Mouse (Mus musculus) embryonic facial prominence, embryonic 14.5 days (tissue): ENCODE measurements at regions not wholly inside any gene's neighbourhood (a gene's known extent, or its start where the extent isn't known, plus 50 kb on each side); places are given as distances from the start of the nearest gene placed in this dataset.
A peak's percentile ranks its signal among the peaks of the same experiment; 100 is the strongest.

Experiments
- ATAC-seq: fragments of 200-750 bp; cut with Nextera tagmentation; 2 replicates; pipeline ENCODE4 v1.8.0; 2017; ENCODE audit warnings: low read depth, moderate number of reproducible peaks, moderate TSS enrichment
- DNase-seq: peaks from one replicate; pipeline ENCODE4 v3.0.0-alpha.2; 2015; ENCODE audit warnings: low spot score
- H3K27ac ChIP-seq: fragments of 300-500 bp; sonication (generic); replicated peaks from 2 replicates; pipeline ENCODE4 v1.5.1; 2014; ENCODE audit warnings: low read depth, mild to moderate bottlenecking, low read length, moderate library complexity
- H3K27me3 ChIP-seq: fragments of 300-500 bp; sonication (generic); replicated peaks from 2 replicates; pipeline ENCODE4 v1.6.1; 2014; ENCODE audit warnings: low read length; ENCODE audit not compliant: control insufficient read depth, insufficient read depth
- H3K36me3 ChIP-seq: fragments of 300-500 bp; sonication (generic); 2 replicates; pipeline ENCODE4 v1.6.1; 2014; ENCODE audit warnings: low read length, mixed read lengths; ENCODE audit not compliant: control insufficient read depth, insufficient read depth
- H3K4me1 ChIP-seq: fragments of 300-500 bp; sonication (generic); 2 replicates; pipeline ENCODE4 v1.6.1; 2014; ENCODE audit warnings: antibody characterized with exemption, low read length; ENCODE audit not compliant: control insufficient read depth, insufficient read depth
- H3K4me2 ChIP-seq: fragments of 300-500 bp; sonication (generic); 2 replicates; pipeline ENCODE4 v1.6.1; 2014; ENCODE audit warnings: low read depth, mild to moderate bottlenecking, low read length, moderate library complexity, mixed read lengths
- H3K4me3 ChIP-seq: fragments of 300-500 bp; sonication (generic); 2 replicates; pipeline ENCODE4 v1.5.1; 2014; ENCODE audit warnings: low read depth, mild to moderate bottlenecking, low read length
- H3K9ac ChIP-seq: fragments of 300-500 bp; sonication (generic); 2 replicates; pipeline ENCODE4 v1.6.1; 2014; ENCODE audit warnings: low read depth, mild to moderate bottlenecking, low read length, moderate library complexity, mixed read lengths
- H3K9me3 ChIP-seq: fragments of 300-500 bp; sonication (generic); 2 replicates; pipeline ENCODE4 v1.6.1; 2016; ENCODE audit warnings: low read length; ENCODE audit not compliant: control insufficient read depth
- WGBS: fragments of 180-500 bp; shearing (Covaris S2); extraction: QIAGEN DNeasy Blood & Tissue Kit; methylation state at CpG from one replicate; pipeline ENCODE4 v1.1.7; 2014; 5-methylcytosine and 5-hydroxymethylcytosine counted together

- DNase-seq: no peak
- ATAC-seq: no peak
- 90% methylated on average over 6 of the region's 6 CpGs for WGBS
Measured at GRCm38 (mm10) chr10:66940368-66940767, 155.6 kb upstream of the Jmjd1c start.

GRCm38 (mm10) chr10:66940922-66941321 lies 155.0 kb upstream of the Jmjd1c start:
- ATAC-seq: no peak
- no peaks in the 10 kb centered on the region for H3K27me3 ChIP-seq
- H3K4me3 ChIP-seq: no peak overlapping the region
- no peaks in the 10 kb centered on the region for H3K9me3 ChIP-seq
- no peak overlapping the region for H3K27ac ChIP-seq
- no peaks in the 10 kb centered on the region for H3K36me3 ChIP-seq
- H3K4me1 ChIP-seq: peaks cover 7% of the 10 kb centered on the region; the same call in 1 of the 2 replicates
- no peak for DNase-seq
- no peak overlapping the region for H3K9ac ChIP-seq
- 75% methylated on average over 5 of the region's 5 CpGs for WGBS
- H3K4me2 ChIP-seq: no peak overlapping the region

More at GRCm38 (mm10) chr10:66940368-66940767, 155.6 kb upstream of the Jmjd1c start:
- no peak overlapping the region for H3K27ac ChIP-seq
- no peaks in the 10 kb centered on the region for H3K9me3 ChIP-seq
- peaks cover 7% of the 10 kb centered on the region; the same call in 1 of the 2 replicates for H3K4me1 ChIP-seq
- H3K9ac ChIP-seq: no peak overlapping the region
- no peak overlapping the region for H3K4me3 ChIP-seq
- no peaks in the 10 kb centered on the region for H3K36me3 ChIP-seq
- no peak overlapping the region for H3K4me2 ChIP-seq
- H3K27me3 ChIP-seq: no peaks in the 10 kb centered on the region

GRCm38 (mm10) chr10:66941974-66942373 lies 154.0 kb upstream of the Jmjd1c start:
- WGBS: 78% methylated on average over 3 of the region's 3 CpGs
- H3K9me3 ChIP-seq: no peaks in the 10 kb centered on the region
- ATAC-seq: no peak
- DNase-seq: no peak
- H3K9ac ChIP-seq: no peak overlapping the region
- H3K4me3 ChIP-seq: no peak overlapping the region
- no peak overlapping the region for H3K27ac ChIP-seq
- H3K4me2 ChIP-seq: no peak overlapping the region
- H3K36me3 ChIP-seq: no peaks in the 10 kb centered on the region
- H3K27me3 ChIP-seq: no peaks in the 10 kb centered on the region
- peaks cover 7% of the 10 kb centered on the region; the same call in 1 of the 2 replicates for H3K4me1 ChIP-seq

DNA sequence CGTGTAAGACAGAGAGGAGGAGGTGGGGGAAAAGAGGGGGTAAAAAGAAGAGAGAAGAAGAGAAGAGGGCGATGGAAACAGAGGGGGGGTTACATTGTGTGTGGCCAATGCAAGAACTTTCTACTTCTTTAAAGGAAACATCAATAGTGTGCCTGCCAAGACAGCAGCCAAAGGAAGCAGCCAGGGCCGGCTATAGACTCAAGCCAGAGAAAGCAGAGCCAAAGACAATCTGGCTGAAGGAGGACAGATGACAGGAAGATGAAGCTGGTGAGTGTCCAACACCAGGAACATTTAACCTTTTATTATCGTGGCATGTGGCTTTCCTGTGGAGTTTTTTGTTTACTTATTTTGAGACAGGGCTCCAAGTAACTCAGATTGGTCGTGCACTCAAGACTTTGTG lies 152.1 kb upstream of the Jmjd1c start:
- H3K4me2 ChIP-seq: peak overlapping the region; percentile 20; the same call in 1 of the 2 replicates
- peaks cover 7% of the 10 kb centered on the region; the same call in 1 of the 2 replicates for H3K4me1 ChIP-seq
- no peak overlapping the region for H3K4me3 ChIP-seq
- H3K27me3 ChIP-seq: no peaks in the 10 kb centered on the region
- 42% methylated on average over 5 of the region's 5 CpGs for WGBS
- H3K36me3 ChIP-seq: no peaks in the 10 kb centered on the region
- DNase-seq (peak; percentile 82), ATAC-seq (peak; percentile 71; the same call in 1 of the 2 replicates)
- no peaks in the 10 kb centered on the region for H3K9me3 ChIP-seq
- H3K27ac ChIP-seq: peak overlapping the region; percentile 63
- no peak overlapping the region for H3K9ac ChIP-seq

GRCm38 (mm10) chr10:66946161-66946560 lies 149.8 kb upstream of the Jmjd1c start:
- Histone ChIP-seq H3K4me2 (no peak overlapping the region), H3K9me3 (no peaks in the 10 kb centered on the region), H3K36me3 (no peaks in the 10 kb centered on the region), H3K4me3 (no peak overlapping the region), H3K4me1 (peaks cover 7% of the 10 kb centered on the region; the same call in 1 of the 2 replicates), H3K27me3 (no peaks in the 10 kb centered on the region), H3K9ac (no peak overlapping the region), H3K27ac (no peak overlapping the region)
- ATAC-seq (peak; percentile 48; the same call in 1 of the 2 replicates), DNase-seq (peak; percentile 53)
- WGBS: 61% methylated on average over 2 of the region's 2 CpGs

GRCm38 (mm10) chr10:66948329-66948728 lies 147.6 kb upstream of the Jmjd1c start:
- H3K27ac ChIP-seq: no peak overlapping the region

GRCm38 (mm10) chr10:66950441-66950840 lies 145.5 kb upstream of the Jmjd1c start:
- Histone ChIP-seq H3K27me3 (no peaks in the 10 kb centered on the region), H3K4me3 (no peak overlapping the region), H3K9ac (no peak overlapping the region), H3K4me1 (peaks cover 8% of the 10 kb centered on the region; the same call in 1 of the 2 replicates), H3K4me2 (no peak overlapping the region), H3K27ac (no peak overlapping the region), H3K9me3 (no peaks in the 10 kb centered on the region), H3K36me3 (no peaks in the 10 kb centered on the region)
- DNase-seq: no peak
- WGBS: 85% methylated on average over 4 of the region's 4 CpGs
- ATAC-seq: no peak

More at GRCm38 (mm10) chr10:66948329-66948728, 147.6 kb upstream of the Jmjd1c start:
- peaks cover 7% of the 10 kb centered on the region; the same call in 1 of the 2 replicates for H3K4me1 ChIP-seq
- H3K36me3 ChIP-seq: no peaks in the 10 kb centered on the region
- H3K9me3 ChIP-seq: no peaks in the 10 kb centered on the region
- no peak overlapping the region for H3K4me2 ChIP-seq
- WGBS: 97% methylated on average over 2 of the region's 2 CpGs
- no peak for DNase-seq
- H3K9ac ChIP-seq: no peak overlapping the region
- H3K4me3 ChIP-seq: no peak overlapping the region
- no peak for ATAC-seq
- H3K27me3 ChIP-seq: no peaks in the 10 kb centered on the region

- no peak overlapping the region for H3K27ac ChIP-seq
- no peaks in the 10 kb centered on the region for H3K27me3 ChIP-seq
- no peak overlapping the region for H3K9ac ChIP-seq
- H3K9me3 ChIP-seq: no peaks in the 10 kb centered on the region
- DNase-seq: no peak
- 69% methylated on average over 8 of the region's 8 CpGs for WGBS
- ATAC-seq: no peak
- H3K36me3 ChIP-seq: no peaks in the 10 kb centered on the region
- no peak overlapping the region for H3K4me3 ChIP-seq
- H3K4me2 ChIP-seq: no peak overlapping the region
- peaks cover 8% of the 10 kb centered on the region; the same call in 1 of the 2 replicates for H3K4me1 ChIP-seq
Measured at GRCm38 (mm10) chr10:66951231-66951822, 144.6 kb upstream of the Jmjd1c start.

GRCm38 (mm10) chr10:66951935-66952334 lies 144.0 kb upstream of the Jmjd1c start:
- Histone ChIP-seq H3K36me3 (no peaks in the 10 kb centered on the region), H3K9me3 (no peaks in the 10 kb centered on the region), H3K27me3 (no peaks in the 10 kb centered on the region), H3K4me1 (peaks cover 8% of the 10 kb centered on the region; the same call in 1 of the 2 replicates), H3K9ac (no peak overlapping the region), H3K27ac (no peak overlapping the region), H3K4me3 (no peak overlapping the region), H3K4me2 (no peak overlapping the region)
- WGBS: 63% methylated on average over 9 of the region's 9 CpGs
- no peak for ATAC-seq
- DNase-seq: no peak
